12 mouse cellular contexts compared by ENCODE assay signal in genomic region chr8:44997829-44998228, GRCm38 (mm10).
DNase-seq lines count a peak whose midpoint lies in the region; ATAC-seq and TF ChIP-seq lines count a peak whose summit lies in the region.
"Had no signal": no experiment of that assay in that cellular context is flagged by ENCODE, and none has a peak within 500 bp of the region (broad histone marks: within the 10 kb centered on the region; RNA-seq: fewer than 3 reads in every experiment).

No protein-coding gene starts in this region.

- H3K27ac ChIP-seq in heart, adult 2 months: peak overlapping the region; percentile 74
- H3K27ac ChIP-seq in kidney, embryonic 15.5 days: peak overlapping the region; percentile 69; the same call in 1 of the 2 replicates
- peak overlapping the region; percentile 92 for H3K27ac ChIP-seq in heart, embryonic 15.5 days
- H3K27ac ChIP-seq: neural tube, embryonic 12.5 days had no signal

- peak overlapping the region; percentile 32 for H3K4me2 ChIP-seq in kidney, embryonic 15.5 days
- H3K4me2 ChIP-seq in heart, embryonic 15.5 days: peak overlapping the region; percentile 60

- intact Hi-C loops in heart, adult 2 months (cut with DNase I): loop anchor here (1.0 to 10.0 kb wide), 2 partner anchors 60 to 303 kb away; no protein-coding TSS in a partner anchor
- intact Hi-C loops in heart, postnatal 14 days (cut with DNase I): loop anchor here (1.0 kb wide), 1 partner anchor 61 kb away; no protein-coding TSS in a partner anchor

- peaks cover 2% of the 10 kb centered on the region for H3K4me1 ChIP-seq in heart, adult 2 months (ENCODE audit: control insufficient read depth, insufficient read depth, low read length)
- H3K4me1 ChIP-seq in kidney, embryonic 15.5 days: peaks cover 78% of the 10 kb centered on the region
- H3K4me1 ChIP-seq in heart, embryonic 15.5 days (replicated peaks): peaks cover 69% of the 10 kb centered on the region

- 0 out of 2 replicates have a peak, but pooled peaks have one; percentile 0 for ATAC-seq in kidney, embryonic 15.5 days (replicated peaks; ENCODE audit: low FRiP score)
- ATAC-seq in common myeloid progenitor, adult 5-6 weeks (replicated peaks; ENCODE audit: low read depth, poor library complexity, severe bottlenecking): peak; percentile 68
- ATAC-seq in heart, embryonic 15.5 days (replicated peaks; ENCODE audit: insufficient number of reproducible peaks, insufficient read depth, low FRiP score, low read depth): no peak
- ATAC-seq: activated CD4-positive, CD25-positive, alpha-beta regulatory T cell, adult 4 months; CD4-positive, CD25-positive, alpha-beta regulatory T cell, adult 4 months had no signal

- peak overlapping the region; percentile 62; the same call in 1 of the 2 replicates for H3K9ac ChIP-seq in heart, adult 2 months (ENCODE audit: low read depth, low read length)
- H3K9ac ChIP-seq in kidney, embryonic 15.5 days: no peak overlapping the region
- no peak overlapping the region for H3K9ac ChIP-seq in heart, embryonic 15.5 days
- H3K9ac ChIP-seq: limb, embryonic 15.5 days; neural tube, embryonic 12.5 days had no signal

- peak overlapping the region; percentile 52 for H3K4me3 ChIP-seq in heart, adult 2 months
- H3K4me3 ChIP-seq in kidney, embryonic 15.5 days (replicated peaks): no peak overlapping the region
- H3K4me3 ChIP-seq in heart, embryonic 15.5 days: peak overlapping the region; percentile 39
- H3K4me3 ChIP-seq: limb, embryonic 15.5 days; neural tube, embryonic 12.5 days had no signal

- no peaks in the 10 kb centered on the region for H3K27me3 ChIP-seq in heart, adult 2 months (ENCODE audit: control insufficient read depth, insufficient read depth, low read length)
- H3K27me3 ChIP-seq in kidney, embryonic 15.5 days: 0 out of 2 replicates have a peak, but pooled peaks cover 4% of the 10 kb centered on the region
- H3K27me3 ChIP-seq in heart, embryonic 15.5 days: 0 out of 2 replicates have a peak, but pooled peaks cover 7% of the 10 kb centered on the region
- H3K27me3 ChIP-seq: limb, embryonic 15.5 days; neural tube, embryonic 12.5 days had no signal

- no peak for TF ChIP-seq EP300 in heart, adult 2 months (IDR thresholded peaks at IDR 0.05; ENCODE audit: insufficient read depth, low read depth, low read length)

- 14% methylated on average over 6 of the region's 6 CpGs for WGBS in heart, adult 2 months
- 22% methylated on average over 6 of the region's 6 CpGs for WGBS in kidney, embryonic 15.5 days
- 39% methylated on average over 6 of the region's 6 CpGs for WGBS in heart, embryonic 15.5 days

- H3K9me3 ChIP-seq in kidney, embryonic 15.5 days (replicated peaks): no peaks in the 10 kb centered on the region
- H3K9me3 ChIP-seq in heart, embryonic 15.5 days (replicated peaks): no peaks in the 10 kb centered on the region
- H3K9me3 ChIP-seq: limb, embryonic 15.5 days; neural tube, embryonic 12.5 days had no signal

- DNase-seq in heart, adult 2 months: no peak
- DNase-seq in heart, postnatal 14 days: no peak
- DNase-seq in kidney, postnatal 36 days: no peak
- DNase-seq in left cerebral cortex, adult 8-10 months (ENCODE audit: low spot score in 2 of 2): no peak
- DNase-seq in urinary bladder, postnatal 4 days (ENCODE audit: low spot score in 2 of 2): no peak

- no peaks in the 10 kb centered on the region; the same call in 1 of the 2 replicates for H3K36me3 ChIP-seq in heart, adult 2 months (ENCODE audit: control insufficient read depth, insufficient read depth, low read length)
- no peaks in the 10 kb centered on the region for H3K36me3 ChIP-seq in kidney, embryonic 15.5 days
- H3K36me3 ChIP-seq in heart, embryonic 15.5 days: no peaks in the 10 kb centered on the region
- H3K36me3 ChIP-seq: limb, embryonic 15.5 days; neural tube, embryonic 12.5 days had no signal

- no peak for TF ChIP-seq POLR2A in heart, adult 2 months (IDR thresholded peaks at IDR 0.05; ENCODE audit: insufficient read depth, low read depth, low read length)

- no peaks in the 10 kb centered on the region for H3K79me2 ChIP-seq in heart, adult 2 months (replicated peaks; ENCODE audit: control insufficient read depth, insufficient read depth, low read length)

- no peak for TF ChIP-seq CTCF in heart, adult 2 months (IDR thresholded peaks at IDR 0.05)
